Mouse (Mus musculus) ES-Bruce4 (cell line): ENCODE data around the gene Siah2.

ENCODE experiments used
- CTCF ChIP-seq: IDR thresholded peaks from one replicate; pipeline ENCODE4 v1.8.1; 2011; ENCODE audit warnings: low read depth, low read length
- EP300 ChIP-seq: IDR thresholded peaks from 2 replicates; pipeline ENCODE4 v1.6.1; 2011; ENCODE audit warnings: low read depth, low read length; ENCODE audit not compliant: insufficient read depth
- POLR2A ChIP-seq: IDR thresholded peaks from one replicate; pipeline ENCODE4 v1.8.1; 2011; ENCODE audit warnings: low read length; ENCODE audit not compliant: insufficient read depth

DNA sequence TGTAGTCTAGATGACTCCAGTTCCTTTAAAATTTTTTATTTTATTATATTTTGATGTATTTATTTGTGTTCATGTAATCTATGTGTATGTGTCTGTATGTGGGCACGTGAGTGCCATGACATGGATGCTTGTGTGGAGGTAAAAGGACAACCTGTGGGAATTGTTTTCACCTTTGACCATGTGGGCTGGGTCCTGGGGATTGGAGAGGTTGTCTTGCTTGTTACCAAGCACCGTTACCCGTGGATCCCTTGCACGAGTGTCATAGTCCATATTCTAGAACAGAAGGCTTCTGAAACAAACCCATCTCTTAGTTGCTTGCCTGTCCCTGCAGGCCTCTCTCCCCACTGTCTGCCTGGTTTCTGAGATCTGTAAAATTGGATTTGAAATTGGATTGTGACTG lies 31.6 kb downstream of the Siah2 start:
- TF ChIP-seq POLR2A: no peak
- no peak for TF ChIP-seq CTCF
- TF ChIP-seq EP300: no peak
